Mouse (Mus musculus) hindlimb bud, embryonic 11.5 days (tissue): Measurements from ENCODE around the gene Ube2g1.
A peak's percentile ranks its signal among the peaks of the same experiment; 100 is the strongest.
"Not testable (repeated sequence)": the region's sequence is repeated elsewhere in the genome, so short reads cannot be mapped to it uniquely, and the experiment has no call there.

Experiments used
- DNase-seq: peaks from one replicate; pipeline ENCODE4 v3.0.0-alpha.2; 2012; ENCODE audit warnings: low read depth, low spot score; ENCODE audit errors: extremely low spot score

The Ube2g1 gene

DNA sequence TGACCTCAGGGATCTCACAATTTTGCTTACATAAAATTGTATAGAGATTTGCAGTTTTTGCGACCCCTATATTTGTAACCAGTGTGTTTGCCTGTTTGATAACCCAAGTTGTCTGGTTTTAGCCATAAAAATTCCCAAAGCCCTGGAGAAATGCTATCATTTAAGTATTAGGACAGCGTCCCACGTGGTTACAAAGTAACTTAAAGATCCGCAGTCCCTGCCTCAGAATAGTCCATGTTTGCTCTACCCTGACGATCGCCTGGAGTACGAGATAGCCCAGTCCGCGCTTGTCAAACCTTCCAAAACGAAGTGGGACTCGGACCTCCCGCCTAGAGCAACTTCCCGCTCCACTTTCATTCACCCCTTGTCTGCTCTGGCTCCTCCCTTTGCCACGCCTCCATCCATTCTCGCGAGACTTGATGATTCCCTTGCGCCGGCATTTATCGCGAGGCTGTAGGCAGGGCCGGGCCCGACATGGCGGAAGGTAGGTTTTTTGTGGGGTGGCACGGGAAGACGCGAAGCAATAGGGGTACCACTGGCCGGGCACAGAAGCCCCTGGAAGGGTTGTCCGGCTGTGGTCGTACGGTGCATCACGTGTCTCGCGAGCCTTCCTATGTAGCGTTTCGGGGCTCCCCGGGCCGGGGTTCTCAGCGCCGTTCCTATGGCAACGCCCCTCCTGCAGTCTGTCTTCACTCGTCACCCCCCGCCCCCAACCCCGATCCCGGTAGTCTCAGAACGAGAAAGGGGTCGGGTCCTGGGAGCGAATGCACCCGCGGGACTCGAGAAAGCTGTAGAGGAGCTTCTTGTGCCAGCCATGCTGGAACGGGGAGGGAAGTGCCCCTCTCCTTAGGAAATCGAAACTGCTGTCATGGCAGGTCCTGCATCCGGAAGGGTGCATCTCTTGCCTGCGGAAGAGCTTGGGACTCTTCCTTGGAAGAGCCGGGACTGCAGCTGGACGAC is 82.7 kb downstream of the Ube2g1 start, which contains the start of gene Ankfy1:
Gene Ankfy1, plus strand, starts transcription at position 456 of the 960 bp plus-strand sequence.
- DNase-seq = peak; percentile 89

DNA sequence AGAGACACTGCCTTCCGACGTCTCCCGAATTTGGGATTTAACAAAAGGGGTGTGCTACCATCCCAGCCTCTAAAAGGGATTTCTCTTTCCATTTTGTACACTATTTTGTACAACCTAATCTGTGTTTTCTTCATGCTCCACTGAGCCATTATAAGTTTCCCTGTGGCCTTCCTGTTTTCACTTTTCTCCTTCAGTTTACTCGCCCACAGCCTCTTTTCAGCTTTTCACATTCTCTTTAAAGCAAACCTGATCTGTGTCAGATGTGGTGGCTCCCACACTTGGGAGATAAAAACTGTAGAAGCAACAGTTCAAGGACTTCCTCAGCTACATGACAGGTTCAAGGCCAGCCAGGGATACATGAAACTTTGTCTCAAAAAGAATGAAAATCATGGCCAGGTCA is 85.3 kb downstream of the Ube2g1 start:
- DNase-seq = no peak

DNA sequence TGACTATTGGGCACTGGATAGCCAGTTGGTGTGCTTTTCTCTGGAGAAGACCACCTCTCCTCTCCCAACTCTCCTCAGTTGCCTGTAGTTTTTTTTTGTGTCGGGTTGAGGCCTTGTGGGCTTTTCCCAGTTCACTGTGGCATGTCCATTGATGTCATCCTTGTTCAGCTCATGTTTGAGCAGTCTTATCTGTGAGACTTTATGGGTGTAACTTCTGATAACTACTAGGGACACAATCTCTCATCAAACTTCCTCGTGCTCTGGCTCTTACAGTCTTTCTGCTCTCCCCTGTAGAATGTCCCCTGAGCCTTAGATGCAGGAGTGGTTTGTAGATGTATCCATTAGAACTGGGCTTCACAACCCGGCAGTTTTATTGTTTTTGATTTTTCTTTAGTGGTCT is 87.9 kb downstream of the Ube2g1 start:
- DNase-seq = no peak

DNA sequence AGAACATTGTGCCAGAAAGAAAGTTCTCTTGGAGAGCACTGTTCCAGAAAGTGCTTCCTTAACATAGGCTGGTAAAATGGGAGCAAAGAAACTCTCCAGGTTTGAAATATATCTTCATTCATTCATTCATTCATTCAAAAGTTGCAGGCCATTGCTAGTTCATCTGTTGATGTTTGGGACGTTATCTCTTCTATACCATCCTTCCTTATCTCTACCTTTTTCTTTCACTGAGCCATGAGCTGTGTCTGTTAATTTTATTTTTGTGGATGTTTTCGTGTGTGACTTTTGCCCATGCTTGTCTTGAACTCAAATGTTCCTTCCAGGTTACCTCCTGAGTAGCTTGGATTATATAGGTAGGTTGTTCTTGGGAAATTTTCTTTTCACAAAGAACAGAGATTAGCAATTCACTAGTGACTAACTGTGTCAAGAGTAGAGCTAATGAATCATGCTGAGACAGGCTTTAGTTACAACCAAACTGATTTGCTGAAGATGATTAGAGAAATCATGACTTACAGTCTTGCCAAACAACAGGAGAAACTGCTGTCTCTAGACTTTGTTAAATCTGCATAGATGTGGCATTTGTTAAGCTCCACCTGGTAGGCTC is 89.4 kb downstream of the Ube2g1 start:
- no peak for DNase-seq

DNA sequence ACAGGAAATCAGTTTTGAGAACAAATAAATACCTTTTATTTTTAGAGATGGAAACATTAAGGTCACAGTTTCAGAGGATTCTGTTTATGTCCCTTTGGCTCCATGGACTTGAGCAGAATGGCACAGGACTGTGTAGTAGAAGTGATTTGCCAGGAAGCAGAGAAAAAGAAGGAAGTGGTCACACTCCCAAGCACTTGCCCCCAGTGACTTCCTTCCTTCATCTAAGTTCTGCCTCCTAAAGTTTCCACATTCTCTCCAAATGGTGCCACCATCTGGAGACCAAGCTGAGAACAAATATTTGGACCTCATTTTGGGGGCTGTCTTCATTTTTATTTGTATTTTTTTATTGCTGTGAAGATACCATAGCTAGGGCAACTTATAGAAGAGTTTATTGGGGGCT is 90.2 kb downstream of the Ube2g1 start:
- DNase-seq = no peak

DNA sequence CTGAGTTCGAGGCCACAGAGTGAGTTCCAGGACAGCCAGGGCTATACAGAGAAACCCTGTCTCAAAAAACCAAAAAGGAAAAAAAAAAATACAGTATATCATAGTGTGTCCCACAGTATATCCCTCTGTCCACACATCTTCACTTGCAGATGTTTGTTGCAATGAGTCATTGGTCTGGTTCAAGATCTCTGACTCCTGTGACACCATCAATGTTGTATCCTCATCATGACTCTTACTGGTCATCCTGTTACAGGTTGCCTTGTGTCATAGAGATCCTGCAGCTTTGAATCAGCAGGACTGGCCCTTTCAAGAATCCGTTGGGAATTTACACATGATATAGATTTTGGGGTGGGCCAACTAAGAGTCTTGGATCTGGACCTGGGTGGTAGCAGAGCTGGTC is 98.0 kb downstream of the Ube2g1 start:
- DNase-seq = not testable (repeated sequence)

DNA sequence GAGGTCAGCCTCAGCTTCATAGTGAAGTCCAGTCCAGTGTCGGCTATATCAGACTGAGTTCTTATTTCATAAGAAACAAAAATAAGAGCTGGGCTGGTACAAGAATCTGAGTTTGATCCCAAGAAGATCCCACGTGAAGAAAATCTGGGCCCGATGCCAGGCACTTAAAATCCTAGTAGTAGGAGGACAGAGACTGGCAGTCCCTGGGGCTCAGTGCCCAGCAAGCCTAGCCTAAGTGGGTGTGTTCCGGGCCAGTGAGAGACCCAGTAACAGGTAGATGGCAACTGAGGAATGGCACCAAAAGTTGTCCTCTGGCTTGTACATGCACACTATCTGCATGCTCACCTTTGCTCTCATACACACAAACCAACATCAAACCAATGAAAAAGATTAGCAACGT is 105.6 kb downstream of the Ube2g1 start:
- DNase-seq = no peak

DNA sequence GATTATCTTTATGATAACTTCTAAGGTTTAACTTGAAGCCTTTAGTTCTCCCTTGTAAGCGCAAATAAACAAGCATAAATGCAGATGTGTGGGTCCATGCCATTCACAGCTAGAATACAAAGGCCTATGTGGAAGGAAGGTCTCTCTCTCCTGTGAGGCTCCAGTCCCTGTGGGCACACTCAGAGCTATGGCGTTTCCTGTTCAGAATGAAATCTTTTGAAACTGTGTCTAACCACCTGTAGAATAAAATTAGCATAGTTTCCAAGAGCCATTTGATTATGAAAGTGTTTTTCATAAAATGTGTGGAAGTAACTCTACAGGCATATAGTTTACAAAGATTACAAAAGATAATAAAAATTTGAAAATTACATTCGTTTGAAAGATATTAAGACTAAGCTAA is 111.1 kb downstream of the Ube2g1 start:
- DNase-seq = no peak

DNA sequence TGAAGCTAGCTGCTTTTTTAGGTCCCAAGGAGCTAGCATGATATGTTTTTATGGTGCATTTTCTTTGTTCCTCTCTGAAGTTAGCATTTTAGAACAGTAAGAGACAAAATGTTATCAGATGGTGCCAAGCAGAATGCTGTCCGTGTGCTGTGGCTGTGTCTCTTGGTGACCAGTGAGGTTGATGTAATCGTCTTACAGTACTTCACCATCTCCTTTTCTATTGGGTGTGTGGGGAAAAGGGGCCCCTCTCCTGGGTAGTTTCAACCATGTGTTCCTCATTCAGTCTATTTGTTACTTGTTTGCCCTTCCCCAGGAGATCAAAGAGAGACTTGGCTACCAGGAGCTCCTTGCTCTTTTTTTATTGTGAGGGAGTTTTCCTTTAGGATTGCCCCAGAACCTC is 116.1 kb downstream of the Ube2g1 start:
- DNase-seq = no peak

DNA sequence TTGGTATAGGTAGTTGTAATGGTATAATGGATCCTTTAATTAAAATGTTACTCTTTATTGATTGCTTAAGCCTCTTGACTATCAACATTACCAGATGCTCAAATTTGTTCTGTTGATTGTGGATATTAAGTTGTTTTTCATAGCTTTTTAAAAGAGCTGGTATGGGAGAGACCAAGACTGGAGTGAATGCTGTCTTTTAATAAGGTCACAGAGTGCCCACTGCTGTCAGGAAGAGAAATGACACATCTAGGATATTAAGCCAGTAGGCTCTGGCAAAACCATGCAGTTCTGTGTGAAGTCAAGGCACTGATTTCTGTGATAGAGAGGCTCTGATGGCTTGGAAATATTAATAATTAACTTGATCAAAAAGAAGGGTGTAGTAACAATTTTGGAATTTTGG is 116.8 kb downstream of the Ube2g1 start:
- peak; percentile 2 for DNase-seq

DNA sequence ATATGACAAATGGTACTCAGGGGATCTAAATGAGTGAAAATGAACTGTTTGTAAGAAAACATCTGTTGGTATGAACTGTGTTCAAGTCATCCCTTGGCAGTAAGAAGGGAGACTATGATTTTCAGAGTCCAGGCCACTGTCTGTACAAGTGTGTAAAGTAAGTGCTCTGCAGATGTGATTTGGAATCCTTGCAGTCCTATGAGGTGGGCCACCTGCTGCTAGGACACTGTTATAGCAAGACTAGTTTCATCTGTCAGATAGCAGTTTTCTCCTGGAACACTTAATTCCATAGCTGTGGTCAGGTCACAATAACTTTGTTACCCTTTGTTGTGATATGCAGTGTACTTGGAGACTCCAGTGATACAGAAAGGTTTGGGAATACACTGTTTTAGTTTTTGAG is 118.9 kb downstream of the Ube2g1 start:
- DNase-seq = no peak

DNA sequence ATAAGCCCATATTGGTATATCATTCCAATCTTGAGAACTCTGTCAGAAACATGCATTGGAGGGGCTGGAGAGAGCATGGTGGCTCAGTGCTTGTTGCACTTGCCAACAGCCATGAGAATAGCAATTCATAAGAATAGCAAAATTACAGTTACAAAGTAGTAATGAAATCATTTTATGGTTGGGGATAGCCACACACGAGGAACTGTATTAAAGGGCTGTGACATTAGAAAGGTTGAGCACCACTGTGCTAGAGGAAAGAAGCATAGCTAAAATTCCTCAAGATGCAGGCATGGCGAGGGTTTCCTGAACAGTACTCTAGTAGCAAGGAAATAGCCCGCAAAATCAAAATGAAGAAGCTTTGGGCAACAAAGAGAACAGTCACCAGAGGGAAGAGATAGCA is 126.7 kb downstream of the Ube2g1 start:
- no peak for DNase-seq

DNA sequence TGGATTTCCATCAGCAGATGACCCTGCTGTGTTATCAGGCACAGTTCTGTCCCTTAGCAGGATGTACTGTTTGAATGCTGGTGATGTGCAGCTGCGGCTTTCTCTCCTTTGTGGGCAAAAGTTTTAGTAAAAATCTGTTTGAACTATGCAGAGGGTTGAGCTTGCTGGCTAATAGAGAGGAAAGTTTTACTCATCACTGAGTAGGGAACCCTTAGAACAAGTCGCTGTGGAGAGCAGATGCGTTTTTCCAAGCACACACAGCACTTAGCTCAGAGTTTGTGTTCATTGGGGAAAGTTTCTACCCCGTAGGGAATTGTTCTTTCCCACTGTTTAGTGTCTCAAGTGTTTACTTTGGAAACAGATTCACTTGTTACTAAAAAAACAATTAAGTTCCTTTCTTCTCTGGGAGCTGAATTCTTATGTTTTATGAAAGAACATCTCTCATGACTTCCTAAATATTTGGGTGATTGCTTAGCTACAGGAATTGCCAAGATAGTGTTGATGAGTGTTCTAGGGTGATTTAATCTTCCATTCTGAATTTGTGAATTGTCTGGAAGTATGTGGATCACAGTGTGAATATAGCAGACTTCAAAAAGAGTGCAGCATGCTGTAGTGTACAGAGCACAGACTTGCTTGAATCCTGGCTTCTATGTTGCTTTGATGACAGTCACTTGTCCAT is 127.9 kb downstream of the Ube2g1 start:
- DNase-seq = no peak

DNA sequence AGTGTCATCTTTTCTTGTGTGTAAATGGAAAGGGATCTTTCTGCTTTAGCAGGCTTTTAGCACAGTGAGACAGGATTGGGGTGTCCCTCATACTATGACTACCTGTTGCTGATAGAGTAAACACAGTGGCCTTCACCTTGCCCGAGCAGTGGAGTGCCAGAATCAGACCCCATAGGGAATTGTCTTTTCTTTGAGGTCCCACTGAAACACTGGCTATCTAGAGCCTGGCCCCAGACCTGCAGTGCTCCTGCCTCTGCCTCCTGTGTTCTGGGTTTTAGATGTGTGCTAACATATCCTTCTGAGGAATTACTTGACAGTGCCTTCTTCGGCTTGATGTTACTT is 128.4 kb downstream of the Ube2g1 start:
- DNase-seq = no peak
